Mouse (Mus musculus): ENCODE measurements around the gene Klc1.
A peak's percentile ranks its signal among the peaks of the same experiment; 100 is the strongest.

Gene Klc1

DNA sequence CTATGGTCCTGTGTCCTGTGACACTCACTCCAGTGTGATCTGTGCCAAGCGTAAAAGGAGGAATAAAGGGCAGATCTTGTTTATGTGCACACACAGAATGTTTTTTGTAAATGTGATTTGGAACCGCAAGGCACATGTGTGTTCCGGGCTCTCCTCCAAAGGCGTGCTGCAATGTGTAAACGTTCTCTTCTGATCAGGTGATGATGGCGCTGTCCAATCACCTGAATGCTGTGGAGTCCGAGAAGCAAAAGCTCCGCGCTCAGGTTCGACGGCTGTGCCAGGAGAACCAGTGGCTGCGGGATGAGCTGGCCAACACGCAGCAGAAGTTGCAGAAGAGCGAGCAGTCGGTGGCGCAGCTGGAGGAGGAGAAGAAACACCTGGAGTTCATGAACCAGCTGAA is 15.5 kb downstream of the Klc1 start:
- DNase-seq (ENCODE audit: low spot score) = no peak

- DNase-seq (ENCODE audit: low spot score) = no peak
Observed at GRCm38 (mm10) chr12:111774845-111775244, 16.2 kb downstream of the Klc1 start.

GRCm38 (mm10) chr12:111777919-111778318 is 19.3 kb downstream of the Klc1 start:
- no peak for DNase-seq (ENCODE audit: low spot score)

GRCm38 (mm10) chr12:111779544-111779943 is 20.9 kb downstream of the Klc1 start:
- no peak for DNase-seq (ENCODE audit: low spot score)

GRCm38 (mm10) chr12:111785174-111785573 is 26.5 kb downstream of the Klc1 start:
- no peak for DNase-seq (ENCODE audit: low spot score)

DNA sequence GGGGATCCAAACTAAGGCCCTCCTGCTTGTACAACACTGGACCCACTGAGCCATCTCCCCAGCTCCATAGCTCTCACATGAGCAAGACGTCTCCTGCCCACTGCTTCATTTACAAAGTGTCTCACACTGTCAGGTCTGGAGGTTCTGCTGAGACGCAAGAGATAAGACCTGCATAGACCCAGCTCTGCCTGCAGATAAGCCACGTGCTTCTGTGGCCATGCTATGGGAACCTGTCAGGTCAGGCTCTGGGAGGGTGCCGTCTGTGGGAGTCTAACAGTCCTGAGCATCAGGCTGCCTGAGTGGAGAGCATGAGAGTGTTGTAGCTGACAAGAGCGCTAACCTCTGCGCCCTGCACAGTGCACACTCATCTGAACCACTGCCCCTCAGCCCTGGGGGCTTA is 28.4 kb downstream of the Klc1 start:
- DNase-seq (ENCODE audit: low spot score) = no peak

DNA sequence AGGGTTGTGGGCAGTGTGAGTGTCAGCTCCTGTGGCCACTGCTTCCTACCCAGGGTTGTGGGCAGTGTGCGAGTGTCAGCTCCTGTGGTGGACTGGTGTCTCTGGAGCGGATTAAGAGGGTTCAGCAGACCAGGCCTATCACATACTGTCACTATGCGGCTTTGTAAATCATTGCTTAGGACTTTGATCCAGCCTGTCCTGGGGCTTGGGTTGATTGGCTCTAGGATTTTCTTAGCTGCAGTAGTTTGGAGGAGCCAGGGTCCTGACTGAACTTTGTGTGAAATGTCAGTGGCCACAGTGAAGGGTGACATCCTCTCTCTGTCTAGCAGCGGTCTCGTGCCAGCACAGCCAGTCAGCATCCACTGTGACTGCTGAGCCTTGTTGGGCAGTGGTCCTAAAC is 31.4 kb downstream of the Klc1 start:
- no peak for DNase-seq (ENCODE audit: low spot score)

DNA sequence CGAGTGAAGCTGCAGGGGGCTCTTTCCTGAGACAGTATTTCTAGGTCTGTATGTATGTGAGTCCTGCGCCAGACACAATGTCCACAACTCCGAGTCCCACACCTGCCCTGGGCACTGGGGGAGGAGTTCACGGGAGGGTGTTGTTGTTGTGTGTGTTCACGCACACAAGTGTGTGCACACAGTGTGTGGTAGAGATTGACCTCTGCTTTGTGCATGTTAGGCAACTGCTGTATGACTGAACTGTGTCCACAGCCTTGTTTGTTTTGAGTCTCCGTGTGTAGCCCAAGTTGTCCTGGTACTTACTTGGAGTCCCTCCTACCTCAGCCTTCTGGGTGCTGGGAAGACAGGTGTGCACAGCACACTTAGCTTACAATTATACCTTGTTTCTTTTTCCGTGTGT is 32.0 kb downstream of the Klc1 start:
- DNase-seq (ENCODE audit: low spot score) = no peak

DNA sequence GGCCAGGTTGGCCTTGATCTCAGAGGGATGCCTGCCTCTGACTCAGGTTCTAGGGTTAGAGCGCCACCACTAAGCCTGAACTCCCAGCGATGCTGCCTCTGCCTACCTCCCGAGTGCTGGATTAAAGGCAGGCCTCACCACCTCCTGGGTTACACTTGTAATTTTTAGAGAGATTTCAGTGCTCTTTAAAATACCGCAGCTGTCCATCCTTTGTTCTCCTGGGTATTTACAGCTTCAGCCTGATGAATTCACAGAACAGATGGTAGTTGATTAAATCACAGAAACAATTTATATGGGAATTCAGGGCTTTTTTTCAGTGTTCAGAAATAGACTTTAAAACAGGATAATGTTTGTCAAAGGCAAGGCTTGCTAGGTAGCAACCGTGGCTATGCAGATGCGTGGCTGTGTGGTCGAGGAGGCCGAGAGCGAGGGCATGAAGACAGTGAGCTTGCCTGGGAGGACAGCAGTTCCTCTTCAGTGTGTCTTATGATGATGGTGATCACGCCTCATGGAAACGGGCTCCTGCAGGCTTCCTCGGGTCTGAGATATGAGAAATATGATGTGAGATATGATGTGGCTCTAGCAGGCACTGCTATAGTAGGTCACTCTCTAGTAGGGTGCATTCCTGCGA is 32.9 kb downstream of the Klc1 start:
- no peak for DNase-seq (ENCODE audit: low spot score)

DNA sequence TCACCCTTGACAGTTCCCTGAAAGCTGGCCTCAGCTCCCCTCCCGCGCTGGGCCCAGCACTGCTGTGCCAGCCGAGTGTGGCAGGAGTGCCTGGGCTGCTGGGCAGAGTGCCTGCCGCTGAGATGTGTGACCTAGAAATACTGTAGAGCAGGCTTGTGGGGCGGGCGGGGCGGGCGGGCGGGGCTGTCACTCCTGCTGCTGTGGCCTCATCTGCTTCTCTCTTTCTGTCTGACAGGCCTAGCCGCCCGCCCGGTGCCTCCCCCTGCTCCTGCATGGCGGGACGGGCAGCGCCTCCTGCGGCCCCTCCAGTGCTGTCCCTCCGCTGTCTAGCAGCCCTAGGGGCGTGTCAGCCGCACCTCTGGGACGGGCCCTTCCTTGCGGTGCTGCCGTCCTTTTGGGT is 35.5 kb downstream of the Klc1 start:
- no peak for DNase-seq (ENCODE audit: low spot score)

DNA sequence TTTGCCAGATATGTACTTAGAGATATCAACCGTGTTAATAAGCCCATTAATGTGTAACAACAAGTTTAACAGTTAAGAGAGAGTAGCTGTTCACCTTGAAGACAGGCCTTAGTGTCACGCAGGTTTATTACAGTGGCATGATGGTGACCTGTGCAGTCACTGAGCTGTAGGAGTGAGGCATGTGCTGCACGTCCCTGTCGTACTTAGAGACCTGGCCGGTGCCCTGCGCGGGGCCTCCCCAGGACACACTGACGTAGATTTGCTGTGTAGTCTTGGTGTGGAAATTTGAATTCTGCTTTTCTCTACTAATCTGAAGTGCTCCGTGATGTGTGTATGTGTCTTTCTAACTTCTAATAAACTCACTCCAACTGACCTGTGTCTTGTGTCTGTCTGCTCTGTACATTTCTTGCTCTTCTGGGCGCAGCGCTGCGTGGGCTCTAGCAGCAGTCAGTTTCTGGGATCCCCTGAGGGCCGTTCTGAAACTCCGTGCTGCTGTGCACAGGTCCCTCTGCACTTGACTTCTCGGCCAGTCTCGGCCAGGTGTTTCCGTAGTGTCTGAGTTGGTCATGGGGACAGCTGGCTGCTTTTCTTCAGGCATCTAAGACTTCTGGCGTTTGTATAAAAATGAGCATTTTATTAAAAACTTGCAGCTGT is 36.0 kb downstream of the Klc1 start:
- DNase-seq (ENCODE audit: low spot score) = no peak

- DNase-seq (ENCODE audit: low spot score) = no peak
Observed at GRCm38 (mm10) chr12:111795180-111795895, 36.7 kb downstream of the Klc1 start.

DNA sequence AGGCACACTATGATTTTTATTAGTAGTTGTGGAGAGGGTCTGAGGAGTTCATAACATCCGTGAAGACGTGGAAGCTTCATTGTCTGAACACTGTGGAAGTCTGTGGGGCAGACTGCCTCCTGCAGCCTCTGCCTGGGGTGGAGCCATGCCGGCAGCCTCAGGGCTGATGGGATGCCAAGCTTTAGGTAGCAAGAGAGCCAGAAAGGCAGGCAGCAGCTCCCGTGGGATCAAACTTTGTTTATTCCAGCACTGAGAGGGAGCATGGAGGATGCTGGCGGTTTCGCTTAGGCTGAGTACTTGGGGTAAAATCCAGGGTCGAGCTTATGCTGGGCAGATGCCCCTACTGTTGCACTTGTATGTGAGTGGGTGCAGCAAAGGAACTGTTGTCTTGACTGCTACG is 38.6 kb downstream of the Klc1 start:
- no peak for DNase-seq (ENCODE audit: low spot score)

- no peak for DNase-seq (ENCODE audit: low spot score)
Observed at GRCm38 (mm10) chr12:111798493-111798892, 39.8 kb downstream of the Klc1 start.

DNA sequence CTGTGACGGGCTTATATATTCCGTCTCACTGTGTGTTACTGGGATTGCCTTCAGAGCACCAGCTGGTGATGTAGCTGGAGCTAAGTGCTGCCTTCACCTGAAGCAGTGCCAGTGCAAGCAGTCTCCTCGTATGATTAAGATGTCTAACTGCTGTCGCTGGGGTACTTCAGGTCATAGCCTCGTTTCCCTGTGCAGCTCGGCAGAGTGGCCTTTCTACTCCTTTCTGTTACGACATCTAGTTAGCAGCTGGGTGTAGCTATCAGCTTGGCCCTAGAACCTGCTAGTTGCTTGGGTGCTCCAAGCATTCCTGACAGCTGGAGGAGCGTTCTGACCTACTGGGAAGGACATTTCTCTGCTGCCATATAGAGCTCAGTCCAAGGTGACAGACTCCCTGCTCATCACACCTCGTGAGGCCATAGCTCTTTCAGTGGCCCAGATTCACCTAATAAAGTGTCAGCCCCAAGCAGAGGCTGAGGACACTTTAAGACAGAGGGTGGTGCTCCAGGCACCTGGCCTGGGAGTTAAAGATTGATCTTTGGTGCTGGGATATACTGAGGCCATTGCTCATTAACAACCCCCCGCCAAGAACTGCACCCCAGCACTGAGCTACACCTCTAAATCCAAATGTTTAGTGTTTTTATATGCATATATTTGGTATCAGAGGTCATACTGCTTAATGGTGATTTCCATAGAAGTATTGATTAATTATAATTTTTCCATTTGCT is 42.0 kb downstream of the Klc1 start:
- DNase-seq (ENCODE audit: low spot score) = no peak

DNA sequence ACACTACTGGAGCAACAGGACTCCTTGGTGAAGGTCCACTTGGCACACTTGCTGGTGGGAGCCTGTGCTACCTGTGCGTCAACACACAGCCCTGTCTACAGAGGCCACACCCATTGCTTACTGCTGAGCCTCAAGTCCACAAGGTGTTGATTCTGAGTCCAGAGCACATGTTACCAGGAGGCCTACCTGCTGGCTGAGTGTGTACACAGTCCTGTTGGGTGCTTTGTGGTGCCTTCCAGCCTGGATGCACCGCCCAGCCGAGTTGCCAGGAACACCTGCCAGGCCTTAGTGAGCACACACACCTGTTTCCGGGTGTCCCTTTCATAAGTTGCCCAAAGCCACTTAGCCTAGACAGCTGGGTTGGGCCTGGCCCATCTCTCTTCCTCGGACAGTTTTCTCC is 44.9 kb downstream of the Klc1 start:
- no peak for DNase-seq (ENCODE audit: low spot score)

DNA sequence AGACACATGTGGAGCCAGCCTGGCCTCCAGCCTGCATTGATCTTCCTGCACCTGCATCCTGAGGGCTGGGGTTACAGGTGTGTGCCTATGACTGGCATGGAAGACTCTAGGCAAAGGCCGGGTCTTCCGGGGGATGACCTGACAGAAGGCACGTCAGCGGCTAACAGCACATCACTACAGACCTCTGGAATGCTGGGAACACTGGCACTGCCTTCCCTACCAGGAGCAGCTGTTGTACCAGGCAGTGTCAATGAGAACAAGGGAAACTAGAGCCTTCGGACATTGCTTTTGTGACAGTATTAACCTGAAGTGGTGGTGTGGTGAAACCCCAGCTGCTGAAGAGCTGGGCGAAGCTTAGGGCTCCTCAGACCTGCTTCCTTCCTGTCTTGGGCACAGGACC is 50.1 kb downstream of the Klc1 start:
- DNase-seq (ENCODE audit: low spot score) = no peak

DNA sequence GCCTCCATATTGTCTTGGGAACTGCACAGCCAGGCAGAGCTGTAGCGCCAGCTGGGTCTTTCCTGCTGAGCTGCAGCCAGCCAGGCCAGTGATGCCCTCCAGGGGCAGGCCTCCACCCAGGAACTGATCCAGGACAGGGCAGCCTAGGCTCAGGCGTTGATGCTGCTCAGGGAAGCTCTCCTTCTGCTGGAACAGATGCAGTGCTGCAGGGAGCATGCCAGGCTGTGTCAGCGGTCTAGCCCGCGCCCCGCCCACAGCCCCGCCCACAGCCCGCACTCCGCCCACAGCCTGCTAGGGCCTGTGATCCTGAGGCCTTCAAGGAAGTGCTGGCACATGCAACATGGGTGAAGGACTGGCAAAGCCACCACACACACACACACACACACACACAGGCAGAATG is 51.1 kb downstream of the Klc1 start:
- DNase-seq (ENCODE audit: low spot score) = peak; percentile 42

DNA sequence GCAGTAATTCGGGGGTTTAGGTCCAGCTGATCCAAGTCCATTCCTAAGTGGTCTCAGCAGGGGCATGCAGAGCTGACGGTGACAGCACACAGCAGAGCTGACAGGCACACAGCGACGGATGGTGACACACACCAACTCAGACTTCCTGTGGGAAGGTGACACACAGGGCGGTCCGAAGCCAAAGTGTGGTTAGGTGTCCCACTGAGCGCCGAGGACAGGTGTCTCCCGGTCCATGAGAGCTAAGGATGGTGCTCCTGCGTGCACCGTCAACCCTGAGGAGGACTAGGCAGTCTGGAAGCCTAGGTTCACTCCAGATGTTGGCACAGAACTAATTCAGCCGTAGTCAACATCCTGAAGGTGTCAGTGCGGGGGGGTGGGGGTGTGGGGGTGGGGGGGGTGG is 53.4 kb downstream of the Klc1 start:
- DNase-seq (ENCODE audit: low spot score) = no peak

- no peak for DNase-seq (ENCODE audit: low spot score)
Observed at GRCm38 (mm10) chr12:111812611-111813010, 54.0 kb downstream of the Klc1 start.

GRCm38 (mm10) chr12:111813111-111813765 is 54.6 kb downstream of the Klc1 start:
- no peak for DNase-seq (ENCODE audit: low spot score)
